Mouse (Mus musculus): Measurements from ENCODE around the gene Mterf2. TPM values are rescaled to one million over a fixed set of nuclear protein-coding genes. Genes with fewer than 3 reads are reported as not detected.

Gene Mterf2
- polyA plus RNA-seq (2014; fragmentation: Nextera tagmentation; extraction: Ambion mirVana) = 13.8 and 16.1 TPM in 2 replicates

DNA sequence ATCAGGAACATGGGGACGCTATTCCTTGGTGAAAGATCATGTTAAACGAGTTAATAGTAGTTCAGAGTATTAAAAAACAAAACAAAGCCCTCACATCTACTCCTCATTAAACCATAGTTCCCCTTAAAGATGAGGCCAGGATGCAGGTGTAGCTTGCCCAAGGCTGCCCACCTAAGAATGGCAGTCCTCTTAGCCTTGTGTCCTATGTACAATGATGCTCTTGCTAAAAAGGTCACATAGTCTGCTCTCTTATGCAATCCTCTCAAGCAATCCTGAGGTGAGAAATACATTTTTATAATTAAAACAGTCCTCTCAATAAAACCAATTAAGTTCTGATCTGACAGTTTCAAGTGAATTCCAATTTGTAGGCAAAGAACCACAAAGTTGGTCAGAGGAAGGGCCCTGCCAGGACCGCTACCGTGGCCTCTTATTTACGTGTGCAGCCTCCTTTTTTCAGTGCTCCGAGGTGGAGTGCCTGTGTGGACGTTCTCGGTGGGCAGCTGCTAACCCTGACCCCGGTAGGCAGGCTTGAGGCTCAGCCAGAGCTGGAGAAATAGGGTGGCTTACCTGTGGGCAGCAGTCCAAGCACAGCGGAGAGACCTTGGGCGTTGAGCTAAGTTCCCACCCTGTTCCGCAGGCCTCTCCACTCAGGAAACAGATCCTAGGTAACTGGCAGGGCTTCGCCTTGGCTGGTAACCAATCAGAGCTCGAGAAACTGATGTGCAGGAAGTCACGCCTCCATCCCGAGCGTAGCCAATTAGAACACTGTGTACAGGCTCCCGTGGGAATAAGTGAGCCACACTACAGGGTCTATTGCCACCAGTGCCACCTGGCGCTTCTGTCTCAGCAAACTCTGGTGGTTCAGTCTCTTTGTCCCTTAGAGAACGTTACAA is at the start of gene Mterf2:
Mterf2 (minus strand) TSS at position 633 of the 893 bp plus-strand sequence.
- Histone ChIP-seq H3K36me3 (ENCODE audit: control insufficient read depth, insufficient read depth, low read length) (peaks cover 11% of the 10 kb centered on the region), H3K27ac (replicated peaks in 1 of 2; ENCODE audit: control insufficient read depth in 1 of 2, insufficient read depth in 1 of 2, low read depth in 2 of 2, low read length in 2 of 2) (no peak within 1 kb of the TSS), H3K27me3 (ENCODE audit: control insufficient read depth, insufficient read depth, low read length) (no peaks in the 10 kb centered on the region), H3K4me3 (ENCODE audit: control insufficient read depth in 1 of 2, insufficient read depth in 1 of 2, low read depth in 1 of 2, low read length in 2 of 2) (peak within 1 kb of the TSS; percentile 64 to 93), H3K9me3 (ENCODE audit: control insufficient read depth, low read length) (no peaks in the 10 kb centered on the region), H3K4me2 (ENCODE audit: low read length) (peak within 1 kb of the TSS; percentile 80), H3K9ac (ENCODE audit: low read length) (peak within 1 kb of the TSS; percentile 76), H3K4me1 (ENCODE audit: control insufficient read depth in 2 of 2, insufficient read depth in 2 of 2, low read length in 2 of 2) (peaks cover 0 to 10% of the 10 kb centered on the region in 2 experiments; a peak in 2 of 4 replicates)
- ATAC-seq (ENCODE audit: insufficient number of reproducible peaks, insufficient read depth, low FRiP score, low read depth) = peak; percentile 100
- 7% methylated on average over 20 of the region's 20 CpGs for WGBS

GRCm38 (mm10) chr10:85176640-85177039 is 48.8 kb upstream of the Mterf2 start:
- 0 out of 2 replicates have a peak, but pooled peaks cover under 1% of the 10 kb centered on the region for H3K36me3 ChIP-seq (ENCODE audit: control insufficient read depth, insufficient read depth, low read length)
- no peak for ATAC-seq (ENCODE audit: insufficient number of reproducible peaks, insufficient read depth, low FRiP score, low read depth)
- no peaks in the 10 kb centered on the region for H3K27me3 ChIP-seq (ENCODE audit: control insufficient read depth, insufficient read depth, low read length)
- no peak overlapping the region for H3K9ac ChIP-seq (ENCODE audit: low read length)
- no peaks in the 10 kb centered on the region for H3K9me3 ChIP-seq (ENCODE audit: control insufficient read depth, low read length)
- H3K4me2 ChIP-seq (ENCODE audit: low read length) = no peak overlapping the region
- no peak overlapping the region for H3K27ac ChIP-seq (replicated peaks in 1 of 2; ENCODE audit: control insufficient read depth in 1 of 2, insufficient read depth in 1 of 2, low read depth in 2 of 2, low read length in 2 of 2)
- 63% methylated on average over 2 of the region's 2 CpGs for WGBS
- H3K4me3 ChIP-seq (ENCODE audit: control insufficient read depth in 1 of 2, insufficient read depth in 1 of 2, low read depth in 1 of 2, low read length in 2 of 2) = no peak overlapping the region
- H3K4me1 ChIP-seq (ENCODE audit: control insufficient read depth in 2 of 2, insufficient read depth in 2 of 2, low read length in 2 of 2) = no peaks in the 10 kb centered on the region

GRCm38 (mm10) chr10:85165306-85165705 is 37.5 kb upstream of the Mterf2 start:
- Histone ChIP-seq H3K4me3 (ENCODE audit: control insufficient read depth in 1 of 2, insufficient read depth in 1 of 2, low read depth in 1 of 2, low read length in 2 of 2) (no peak overlapping the region), H3K27me3 (ENCODE audit: control insufficient read depth, insufficient read depth, low read length) (no peaks in the 10 kb centered on the region), H3K4me1 (ENCODE audit: control insufficient read depth in 2 of 2, insufficient read depth in 2 of 2, low read length in 2 of 2) (peaks cover 0 to 15% of the 10 kb centered on the region in 2 experiments; a peak in 2 of 4 replicates), H3K4me2 (ENCODE audit: low read length) (no peak overlapping the region), H3K9me3 (ENCODE audit: control insufficient read depth, low read length) (no peaks in the 10 kb centered on the region), H3K9ac (ENCODE audit: low read length) (no peak overlapping the region), H3K27ac (replicated peaks in 1 of 2; ENCODE audit: control insufficient read depth in 1 of 2, insufficient read depth in 1 of 2, low read depth in 2 of 2, low read length in 2 of 2) (no peak overlapping the region), H3K36me3 (ENCODE audit: control insufficient read depth, insufficient read depth, low read length) (no peaks in the 10 kb centered on the region)
- 82% methylated on average over 5 of the region's 5 CpGs for WGBS
- no peak for ATAC-seq (ENCODE audit: insufficient number of reproducible peaks, insufficient read depth, low FRiP score, low read depth)

DNA sequence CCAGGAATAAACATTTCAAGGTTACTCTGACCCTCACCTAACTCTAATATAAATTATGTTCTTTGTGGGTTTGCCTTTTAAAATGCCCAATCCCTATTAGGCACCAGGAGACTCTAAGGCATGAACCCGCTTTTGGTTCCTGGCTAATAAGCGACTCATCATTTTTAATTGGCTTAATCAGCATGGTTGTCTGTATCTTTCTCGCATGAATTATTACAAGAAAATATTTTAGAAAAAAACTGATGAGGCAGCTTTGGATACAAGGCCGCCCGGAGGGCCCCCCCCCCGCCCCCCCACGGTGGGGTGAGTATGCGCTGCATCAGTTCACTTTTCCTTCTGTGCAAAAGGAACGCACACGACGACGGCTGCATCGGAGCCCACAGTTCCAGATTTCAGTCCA is 37.0 kb upstream of the Mterf2 start:
- H3K9ac ChIP-seq (ENCODE audit: low read length) = no peak overlapping the region
- 93% methylated on average over 13 of the region's 13 CpGs for WGBS
- H3K27ac ChIP-seq (replicated peaks in 1 of 2; ENCODE audit: control insufficient read depth in 1 of 2, insufficient read depth in 1 of 2, low read depth in 2 of 2, low read length in 2 of 2) = no peak overlapping the region
- peaks cover 0 to 20% of the 10 kb centered on the region in 2 experiments; a peak in 2 of 4 replicates for H3K4me1 ChIP-seq (ENCODE audit: control insufficient read depth in 2 of 2, insufficient read depth in 2 of 2, low read length in 2 of 2)
- H3K27me3 ChIP-seq (ENCODE audit: control insufficient read depth, insufficient read depth, low read length) = no peaks in the 10 kb centered on the region
- no peak for ATAC-seq (ENCODE audit: insufficient number of reproducible peaks, insufficient read depth, low FRiP score, low read depth)
- no peaks in the 10 kb centered on the region for H3K36me3 ChIP-seq (ENCODE audit: control insufficient read depth, insufficient read depth, low read length)
- H3K4me3 ChIP-seq (ENCODE audit: control insufficient read depth in 1 of 2, insufficient read depth in 1 of 2, low read depth in 1 of 2, low read length in 2 of 2) = no peak overlapping the region
- H3K4me2 ChIP-seq (ENCODE audit: low read length) = no peak overlapping the region
- H3K9me3 ChIP-seq (ENCODE audit: control insufficient read depth, low read length) = no peaks in the 10 kb centered on the region

DNA sequence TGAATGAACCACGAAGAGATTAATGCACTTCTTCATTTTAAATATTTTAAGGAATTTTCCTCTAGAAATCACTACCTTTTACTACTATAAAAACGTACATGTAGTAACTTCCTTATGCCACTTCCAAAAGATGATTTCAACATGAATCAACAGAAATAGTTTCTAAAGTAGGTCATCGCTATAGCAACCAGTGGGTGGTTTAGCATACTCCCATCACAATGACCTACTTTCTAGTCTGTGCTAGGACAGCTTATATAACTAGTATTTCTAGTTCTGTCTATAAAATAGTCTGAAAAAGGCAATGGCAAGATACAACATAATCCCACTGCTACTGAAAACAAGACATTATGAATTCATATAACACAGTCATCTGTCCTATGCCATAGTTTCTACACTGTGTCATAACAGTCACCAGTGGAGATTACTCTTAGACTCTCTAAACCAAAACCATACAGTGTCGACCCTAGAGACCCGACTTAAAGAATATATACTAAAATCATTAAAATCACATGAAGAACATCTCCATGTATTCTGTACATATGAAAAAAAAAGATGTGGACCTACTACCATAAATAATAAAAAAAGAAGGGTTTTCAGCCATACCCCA is 34.0 kb upstream of the Mterf2 start:
- H3K9ac ChIP-seq (ENCODE audit: low read length) = no peak overlapping the region
- 76% methylated on average over 5 of the region's 5 CpGs for WGBS
- peaks cover 0 to 20% of the 10 kb centered on the region in 2 experiments; a peak in 2 of 4 replicates for H3K4me1 ChIP-seq (ENCODE audit: control insufficient read depth in 2 of 2, insufficient read depth in 2 of 2, low read length in 2 of 2)
- no peaks in the 10 kb centered on the region for H3K9me3 ChIP-seq (ENCODE audit: control insufficient read depth, low read length)
- H3K36me3 ChIP-seq (ENCODE audit: control insufficient read depth, insufficient read depth, low read length) = no peaks in the 10 kb centered on the region
- no peak overlapping the region for H3K4me2 ChIP-seq (ENCODE audit: low read length)
- no peak for ATAC-seq (ENCODE audit: insufficient number of reproducible peaks, insufficient read depth, low FRiP score, low read depth)
- H3K4me3 ChIP-seq (ENCODE audit: control insufficient read depth in 1 of 2, insufficient read depth in 1 of 2, low read depth in 1 of 2, low read length in 2 of 2) = no peak overlapping the region
- H3K27me3 ChIP-seq (ENCODE audit: control insufficient read depth, insufficient read depth, low read length) = no peaks in the 10 kb centered on the region
- H3K27ac ChIP-seq (replicated peaks in 1 of 2; ENCODE audit: control insufficient read depth in 1 of 2, insufficient read depth in 1 of 2, low read depth in 2 of 2, low read length in 2 of 2) = no peak overlapping the region

DNA sequence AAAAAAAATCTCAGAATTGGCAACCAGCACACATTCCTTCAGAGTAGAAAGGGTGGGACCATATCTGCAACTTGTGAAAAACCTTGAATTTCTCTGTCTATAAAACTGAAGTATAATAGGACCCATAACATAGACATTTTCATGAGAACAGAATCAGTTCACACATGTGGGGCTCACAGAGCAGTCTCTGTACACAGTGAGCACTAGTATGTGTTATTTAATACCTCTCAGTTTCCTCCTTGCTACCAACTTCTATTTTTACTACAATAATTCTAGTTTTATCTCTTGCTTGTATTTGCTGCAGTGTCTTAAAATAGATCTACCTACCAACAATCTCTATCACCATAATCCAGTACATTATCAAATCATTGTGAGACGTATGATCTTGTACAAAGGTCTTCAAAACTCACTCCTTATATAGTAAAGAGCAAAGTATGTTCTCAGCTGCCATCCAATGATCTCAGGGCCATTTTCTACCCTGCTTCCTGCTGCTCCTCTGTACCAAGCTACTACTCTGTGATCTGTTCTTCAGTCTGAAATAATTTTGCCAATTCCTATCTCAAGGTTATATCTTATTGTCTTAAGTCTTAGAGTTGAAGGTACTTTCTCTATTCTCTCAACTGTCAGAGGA is 32.3 kb upstream of the Mterf2 start:
- no peak overlapping the region for H3K4me2 ChIP-seq (ENCODE audit: low read length)
- no peaks in the 10 kb centered on the region for H3K36me3 ChIP-seq (ENCODE audit: control insufficient read depth, insufficient read depth, low read length)
- H3K27me3 ChIP-seq (ENCODE audit: control insufficient read depth, insufficient read depth, low read length) = no peaks in the 10 kb centered on the region
- H3K27ac ChIP-seq (replicated peaks in 1 of 2; ENCODE audit: control insufficient read depth in 1 of 2, insufficient read depth in 1 of 2, low read depth in 2 of 2, low read length in 2 of 2) = no peak overlapping the region
- 13% methylated on average over 1 of the region's 1 CpGs for WGBS
- ATAC-seq (ENCODE audit: insufficient number of reproducible peaks, insufficient read depth, low FRiP score, low read depth) = no peak
- H3K9ac ChIP-seq (ENCODE audit: low read length) = no peak overlapping the region
- no peaks in the 10 kb centered on the region for H3K9me3 ChIP-seq (ENCODE audit: control insufficient read depth, low read length)
- peaks cover 0 to 20% of the 10 kb centered on the region in 2 experiments; a peak in 2 of 4 replicates for H3K4me1 ChIP-seq (ENCODE audit: control insufficient read depth in 2 of 2, insufficient read depth in 2 of 2, low read length in 2 of 2)
- no peak overlapping the region for H3K4me3 ChIP-seq (ENCODE audit: control insufficient read depth in 1 of 2, insufficient read depth in 1 of 2, low read depth in 1 of 2, low read length in 2 of 2)

- ATAC-seq (ENCODE audit: insufficient number of reproducible peaks, insufficient read depth, low FRiP score, low read depth) = no peak
Observed at GRCm38 (mm10) chr10:85157451-85157850, 29.6 kb upstream of the Mterf2 start.

More at GRCm38 (mm10) chr10:85157451-85157850, 29.6 kb upstream of the Mterf2 start:
- Histone ChIP-seq H3K27me3 (ENCODE audit: control insufficient read depth, insufficient read depth, low read length) (no peaks in the 10 kb centered on the region), H3K4me2 (ENCODE audit: low read length) (no peak overlapping the region), H3K9ac (ENCODE audit: low read length) (no peak overlapping the region), H3K9me3 (ENCODE audit: control insufficient read depth, low read length) (no peaks in the 10 kb centered on the region), H3K36me3 (ENCODE audit: control insufficient read depth, insufficient read depth, low read length) (no peaks in the 10 kb centered on the region), H3K27ac (replicated peaks in 1 of 2; ENCODE audit: control insufficient read depth in 1 of 2, insufficient read depth in 1 of 2, low read depth in 2 of 2, low read length in 2 of 2) (no peak overlapping the region), H3K4me1 (ENCODE audit: control insufficient read depth in 2 of 2, insufficient read depth in 2 of 2, low read length in 2 of 2) (peaks cover 0 to 20% of the 10 kb centered on the region in 2 experiments; a peak in 2 of 4 replicates), H3K4me3 (ENCODE audit: control insufficient read depth in 1 of 2, insufficient read depth in 1 of 2, low read depth in 1 of 2, low read length in 2 of 2) (no peak overlapping the region)
- WGBS = 90% methylated on average over 7 of the region's 7 CpGs
